Mouse (Mus musculus) C2C12 (cell line): Measurements from ENCODE around the gene Gm11985. TPM values are rescaled to one million over a fixed set of nuclear protein-coding genes. Genes with fewer than 3 reads are reported as not detected.

ENCODE experiments used
- H3K27me3 ChIP-seq: one replicate; pipeline ENCODE4 v1.6.1; 2011; ENCODE audit not compliant: control insufficient read depth, insufficient read depth, insufficient read length
- H3K36me3 ChIP-seq: one replicate; pipeline ENCODE4 v1.6.1; 2011; ENCODE audit not compliant: control insufficient read depth, insufficient read depth
- H3K4me3 ChIP-seq: one replicate; pipeline ENCODE4 v1.5.1; 2011; ENCODE audit warnings: mild to moderate bottlenecking, control low read depth; ENCODE audit not compliant: poor library complexity, insufficient read depth, severe bottlenecking
- H3K79me2 ChIP-seq: one replicate; pipeline ENCODE4 v1.6.1; 2011; ENCODE audit not compliant: control insufficient read depth, insufficient read depth
- H3K79me3 ChIP-seq: one replicate; pipeline ENCODE4 v1.6.1; 2011; ENCODE audit warnings: low read depth, control low read depth
- H3ac ChIP-seq: one replicate; pipeline ENCODE3; 2011; ENCODE audit warnings: low read depth; ENCODE audit not compliant: control insufficient read depth, insufficient read length
- CEBPB ChIP-seq: IDR thresholded peaks from one replicate; pipeline ENCODE4 v1.6.1; 2011; ENCODE audit warnings: low read depth, mild to moderate bottlenecking, control low read depth, moderate library complexity
- CTCF ChIP-seq: IDR thresholded peaks from one replicate; pipeline ENCODE4 v1.5.1; 2011; ENCODE audit not compliant: control insufficient read depth, insufficient read depth, insufficient read length
- FOSL1 ChIP-seq: IDR thresholded peaks from one replicate; pipeline ENCODE4 v1.8.0; 2011; ENCODE audit warnings: mild to moderate bottlenecking, low read length; ENCODE audit not compliant: poor library complexity, insufficient read depth, severe bottlenecking
- MAX ChIP-seq: IDR thresholded peaks from one replicate; pipeline ENCODE4 v1.6.1; 2011; ENCODE audit warnings: mild to moderate bottlenecking, control low read depth
- MYOD1 ChIP-seq: IDR thresholded peaks from one replicate; pipeline ENCODE4 v1.6.1; 2011; ENCODE audit warnings: low read depth; ENCODE audit not compliant: control insufficient read depth, insufficient read length
- MYOG ChIP-seq: IDR thresholded peaks from one replicate; pipeline ENCODE4 v1.6.1; 2011; ENCODE audit not compliant: control insufficient read depth, insufficient read length; ENCODE audit errors: extremely low read depth
- USF1 ChIP-seq: IDR thresholded peaks from one replicate; pipeline ENCODE4 v1.6.1; 2011; ENCODE audit warnings: low read depth, mild to moderate bottlenecking, control low read depth, moderate library complexity
- polyA plus RNA-seq: library from polyadenylated mRNA; unstranded; fragments of >200 nt; fragmentation: generic; extraction: Trizol; gene quantifications from one replicate; pipeline ENCODE4 v1.2.1, GENCODE M21; 2012; ENCODE audit warnings: missing spikeins

Gene Gm11985
- polyA plus RNA-seq, 1 experiment, result not detected

DNA sequence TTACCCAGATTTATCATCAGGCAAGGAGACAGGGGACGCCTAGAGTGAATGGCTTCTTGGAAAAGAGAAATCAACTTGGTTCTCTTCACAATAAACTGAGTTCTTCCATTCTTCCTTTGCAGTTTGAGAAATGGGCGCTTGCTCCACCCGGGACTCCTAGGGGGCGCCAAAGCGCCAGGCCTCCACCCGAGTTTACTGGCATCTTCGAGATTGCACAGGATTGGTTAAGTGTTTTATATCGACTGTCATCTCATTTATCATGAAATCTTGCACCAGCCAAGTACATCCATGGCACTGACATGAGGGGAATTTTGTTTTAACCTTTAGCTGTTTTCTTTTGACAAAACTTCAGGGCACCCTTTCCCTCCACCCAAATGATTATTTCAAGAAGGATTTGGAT lies 27.3 kb upstream of the Gm11985 start:
- no peak overlapping the region for H3ac ChIP-seq
- H3K79me3 ChIP-seq, result no peaks in the 10 kb centered on the region
- no peak overlapping the region for H3K4me3 ChIP-seq
- TF ChIP-seq FOSL1 (no peak), USF1 (no peak), MAX (no peak), CEBPB (no peak), CTCF (no peak), MYOG (no peak), MYOD1 (no peak)
- no peaks in the 10 kb centered on the region for H3K79me2 ChIP-seq
- H3K27me3 ChIP-seq, result peaks cover 6% of the 10 kb centered on the region
- no peaks in the 10 kb centered on the region for H3K36me3 ChIP-seq

DNA sequence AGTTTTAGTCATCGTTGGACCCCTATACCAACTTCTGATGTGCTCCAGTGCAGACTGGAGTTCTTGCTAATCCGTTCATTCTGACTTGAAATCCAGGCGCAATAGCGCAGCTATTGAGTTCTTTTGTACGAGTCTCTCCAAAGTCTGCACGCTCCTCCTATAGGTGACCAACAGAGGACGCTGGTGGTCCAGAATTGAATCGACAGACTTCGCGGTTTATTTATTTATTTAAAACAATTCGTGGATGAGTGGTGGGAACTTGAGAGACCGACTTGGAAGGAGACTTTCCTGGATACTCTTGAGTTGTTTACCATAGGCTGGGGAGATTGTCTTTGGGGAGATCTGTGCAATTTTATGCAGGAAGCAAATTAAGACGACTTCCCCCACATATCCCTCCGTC lies 26.4 kb upstream of the Gm11985 start:
- H3K4me3 ChIP-seq, result no peak overlapping the region
- peaks cover 6% of the 10 kb centered on the region for H3K27me3 ChIP-seq
- no peaks in the 10 kb centered on the region for H3K36me3 ChIP-seq
- no peak overlapping the region for H3ac ChIP-seq
- TF ChIP-seq CEBPB (no peak), MYOG (no peak)
- H3K79me2 ChIP-seq, result no peaks in the 10 kb centered on the region
- no peaks in the 10 kb centered on the region for H3K79me3 ChIP-seq

DNA sequence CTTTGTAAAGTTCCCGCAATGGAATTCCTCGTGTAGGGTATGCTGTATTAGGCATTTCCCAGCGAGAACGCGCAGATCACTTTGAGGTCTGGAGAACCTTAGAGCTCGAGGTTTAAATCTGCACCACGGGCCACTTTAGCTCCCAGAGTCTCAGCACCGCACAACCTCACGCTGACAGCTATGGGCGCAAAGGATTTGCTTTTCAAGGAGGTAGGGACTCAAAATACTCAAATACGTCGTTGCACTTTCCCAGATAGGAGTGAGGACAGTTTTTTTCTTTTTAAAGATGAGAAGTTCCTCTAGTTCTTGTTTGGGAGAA lies 25.9 kb upstream of the Gm11985 start:
- Histone ChIP-seq H3K4me3 (no peak overlapping the region), H3K36me3 (no peaks in the 10 kb centered on the region), H3K27me3 (peaks cover 6% of the 10 kb centered on the region), H3ac (no peak overlapping the region), H3K79me3 (no peaks in the 10 kb centered on the region), H3K79me2 (no peaks in the 10 kb centered on the region)
- TF ChIP-seq CTCF (no peak), CEBPB (no peak), MYOD1 (no peak), FOSL1 (no peak), MYOG (no peak), MAX (no peak), USF1 (no peak)

DNA sequence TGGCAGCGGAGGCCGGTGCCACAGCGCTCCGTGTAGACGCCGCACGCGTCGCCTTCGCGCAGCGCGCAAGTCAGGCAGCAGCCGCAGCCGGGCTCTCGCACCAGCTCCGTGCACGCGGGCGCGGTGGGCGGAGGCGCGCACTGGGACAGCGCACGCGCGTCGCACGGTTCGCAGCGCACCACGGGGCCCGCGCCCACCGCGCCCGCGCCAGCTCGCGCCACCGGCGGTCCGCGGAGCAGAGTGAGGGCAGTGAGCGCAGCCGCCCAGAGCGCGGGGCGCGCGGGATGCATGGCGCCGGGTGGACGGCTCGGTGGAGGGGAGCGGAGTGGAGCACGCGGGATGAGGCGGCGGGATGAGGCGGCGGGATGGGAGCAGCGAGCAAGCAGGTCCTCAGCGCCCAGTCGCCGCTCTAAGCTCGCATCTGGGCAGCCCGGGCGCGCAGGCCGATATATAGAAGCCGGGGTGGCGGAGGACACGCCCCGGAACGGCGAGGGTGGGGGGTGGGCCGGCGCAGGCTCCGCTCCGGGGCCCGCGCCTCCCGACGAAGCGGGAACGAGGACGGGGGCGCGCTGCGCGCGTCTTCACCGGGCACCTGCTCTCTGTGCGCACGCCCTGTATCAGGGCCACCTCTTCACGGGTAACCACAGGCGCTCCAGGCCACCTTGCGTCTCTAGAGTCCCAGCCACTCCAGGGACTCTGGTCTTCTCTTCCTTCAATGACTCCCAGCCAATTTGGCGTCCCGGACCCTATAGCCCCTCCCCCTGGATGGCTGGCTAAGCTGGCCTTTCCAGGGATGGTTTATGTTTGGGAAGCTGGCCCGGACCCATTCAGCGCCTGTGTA lies 25.4 kb upstream of the Gm11985 start, which contains the start of gene Igfbp3:
Igfbp3 (minus strand) TSS at position 423 of the 841 bp plus-strand sequence.
- Histone ChIP-seq H3K79me3 (no peaks in the 10 kb centered on the region), H3K79me2 (no peaks in the 10 kb centered on the region), H3K4me3 (no peak within 1 kb of the TSS), H3K27me3 (peaks cover 6% of the 10 kb centered on the region), H3K36me3 (no peaks in the 10 kb centered on the region), H3ac (no peak within 1 kb of the TSS)
- TF ChIP-seq FOSL1, result no peak
- TF ChIP-seq MYOD1, result no peak
- no peak for TF ChIP-seq MYOG
- TF ChIP-seq CTCF, result no peak
- TF ChIP-seq CEBPB, result no peak
- no peak for TF ChIP-seq MAX
- TF ChIP-seq USF1, result no peak

DNA sequence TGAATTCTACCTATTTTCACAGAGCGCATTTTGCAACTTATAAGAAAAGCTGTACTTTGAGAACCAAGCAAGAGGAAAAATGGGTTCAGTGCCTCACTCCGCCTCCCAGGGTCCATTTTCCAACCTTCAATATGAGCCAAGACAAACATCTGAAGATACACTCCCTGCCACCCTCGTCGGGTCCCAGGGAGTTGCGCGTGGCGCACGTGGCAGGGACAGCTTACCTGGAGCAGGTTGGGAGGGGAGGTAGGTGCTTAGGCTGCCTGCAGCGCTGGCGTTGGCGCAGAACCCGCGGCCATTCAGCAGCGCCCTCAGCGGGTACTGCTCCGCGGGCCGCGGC lies 24.8 kb upstream of the Gm11985 start:
- H3K27me3 ChIP-seq, result peaks cover 6% of the 10 kb centered on the region
- H3K79me2 ChIP-seq, result no peaks in the 10 kb centered on the region
- H3K36me3 ChIP-seq, result no peaks in the 10 kb centered on the region
- no peak for TF ChIP-seq MAX
- TF ChIP-seq MYOG, result no peak
- TF ChIP-seq USF1, result no peak
- TF ChIP-seq FOSL1, result no peak
- no peak for TF ChIP-seq MYOD1
- TF ChIP-seq CTCF, result no peak
- no peak for TF ChIP-seq CEBPB
- no peaks in the 10 kb centered on the region for H3K79me3 ChIP-seq
- no peak overlapping the region for H3ac ChIP-seq
- H3K4me3 ChIP-seq, result no peak overlapping the region

DNA sequence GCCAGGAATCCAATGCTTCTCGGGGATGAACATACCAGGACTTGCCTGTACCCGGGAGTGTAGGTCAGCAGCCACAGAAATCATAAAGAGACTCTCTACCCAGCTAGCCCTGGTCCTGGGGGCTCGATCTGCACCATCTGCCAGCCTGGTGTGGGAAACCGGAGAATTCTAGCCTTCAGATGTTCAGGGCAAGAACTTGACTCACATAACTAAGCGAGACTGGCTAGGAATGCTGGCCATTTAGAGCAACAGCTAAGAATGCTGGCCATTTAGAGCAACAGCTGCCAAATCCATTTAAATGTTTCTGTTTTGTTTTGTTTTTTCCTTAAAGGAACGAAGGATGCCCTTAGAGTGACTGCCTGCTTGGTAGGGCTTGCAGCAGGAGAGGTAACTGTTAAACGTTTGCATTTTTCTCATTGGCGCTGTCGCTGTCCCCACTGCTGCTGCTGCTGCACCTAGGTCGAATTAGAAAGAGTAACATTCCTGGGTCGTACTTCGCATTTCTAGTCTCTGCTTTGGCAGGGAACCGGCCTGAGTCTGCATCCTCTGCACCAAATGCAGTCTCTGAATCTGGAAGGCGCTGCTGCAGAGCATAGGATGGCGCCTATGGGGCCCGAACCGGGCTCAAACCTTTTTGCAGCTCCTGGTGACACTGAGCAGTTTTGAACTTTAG lies 23.9 kb upstream of the Gm11985 start:
- no peak overlapping the region for H3ac ChIP-seq
- no peak overlapping the region for H3K4me3 ChIP-seq
- peaks cover 6% of the 10 kb centered on the region for H3K27me3 ChIP-seq
- no peaks in the 10 kb centered on the region for H3K79me3 ChIP-seq
- TF ChIP-seq MYOD1 (no peak), FOSL1 (no peak), USF1 (no peak), CEBPB (no peak), MAX (no peak), CTCF (no peak), MYOG (no peak)
- no peaks in the 10 kb centered on the region for H3K36me3 ChIP-seq
- no peaks in the 10 kb centered on the region for H3K79me2 ChIP-seq
